Mouse (Mus musculus): ENCODE data around the gene Megf9.
A peak's percentile ranks its signal among the peaks of the same experiment; 100 is the strongest.

Gene Megf9

DNA sequence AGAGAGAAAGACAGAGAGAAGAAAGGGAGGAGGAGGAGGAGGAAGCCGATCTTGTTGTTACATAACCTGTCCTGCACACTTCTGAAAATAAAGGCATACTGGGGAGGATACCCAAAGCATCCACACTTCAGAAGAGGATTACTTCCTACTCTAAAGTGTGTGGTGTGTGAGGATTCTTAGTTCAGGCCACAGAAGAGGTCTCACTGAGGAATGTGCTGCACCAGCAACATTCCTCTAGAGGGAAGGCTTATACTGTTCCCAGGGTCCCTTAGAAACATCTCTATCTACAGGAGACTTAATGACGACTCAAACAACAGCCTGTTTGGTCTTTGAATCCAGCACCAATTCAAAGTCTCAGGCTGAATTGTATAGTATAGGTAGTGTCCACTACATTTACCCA, 114.6 kb downstream of the Megf9 start:
- DNase-seq (ENCODE audit: low spot score): no peak

DNA sequence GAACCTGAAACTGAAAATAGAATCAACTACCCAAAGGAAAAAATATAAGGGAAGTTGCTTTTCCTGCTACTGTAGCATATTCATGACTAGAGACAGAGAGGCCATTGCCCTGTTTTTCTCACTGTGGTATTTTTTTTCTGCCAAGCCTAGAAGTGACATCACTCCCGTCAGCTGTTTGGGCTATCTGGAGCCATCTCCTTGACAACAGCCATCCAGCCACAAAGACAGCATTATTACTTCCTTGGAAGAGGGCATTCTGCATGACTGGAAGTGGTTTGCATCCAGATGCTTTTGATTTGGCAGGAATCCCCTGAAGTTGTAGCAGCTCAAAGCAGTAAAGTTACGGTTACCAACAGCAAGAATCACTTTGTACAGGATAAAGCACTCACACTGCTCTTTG, 122.7 kb downstream of the Megf9 start:
- peak; percentile 66 for DNase-seq (ENCODE audit: low spot score)

DNA sequence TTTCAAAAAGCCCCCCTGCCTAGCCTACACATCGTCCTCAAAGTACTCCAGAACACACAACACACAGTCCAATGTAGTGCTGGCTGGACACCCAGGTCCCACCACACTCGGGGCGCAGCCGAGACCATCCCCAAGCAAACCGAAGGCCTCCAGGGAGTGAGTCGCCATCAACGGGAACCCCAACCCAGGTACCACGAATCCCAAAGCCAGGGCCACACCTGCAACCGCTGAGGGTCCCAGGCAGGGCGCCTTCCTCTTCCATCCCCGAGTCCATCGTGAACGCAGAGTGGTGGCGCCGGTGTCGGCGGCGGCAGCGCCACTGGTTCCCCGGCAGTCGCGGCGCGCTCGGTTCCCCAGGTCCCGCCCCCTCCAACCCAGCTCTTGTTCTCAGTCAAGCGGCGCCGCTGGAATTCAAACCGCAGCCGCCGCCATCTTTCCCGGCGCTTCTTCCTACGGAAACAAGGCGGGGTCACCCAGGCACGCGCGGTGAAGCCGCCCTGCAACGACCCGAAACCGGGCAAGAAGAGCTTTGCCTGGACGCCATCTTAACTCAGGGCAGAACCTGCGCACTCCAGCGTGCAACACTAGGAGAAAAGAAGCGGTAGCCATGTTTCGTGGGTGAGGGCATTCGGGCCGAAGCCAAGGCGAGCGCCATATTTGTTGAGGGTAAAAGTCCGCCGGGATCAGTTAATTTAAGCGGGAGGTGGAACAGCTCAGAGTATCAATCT, 124.6 kb downstream of the Megf9 start, which contains the start of gene Cdk5rap2:
Gene Cdk5rap2 (minus strand): TSS at position 450 of the 728 bp plus-strand sequence.
- DNase-seq (ENCODE audit: low spot score): peak; percentile 98

DNA sequence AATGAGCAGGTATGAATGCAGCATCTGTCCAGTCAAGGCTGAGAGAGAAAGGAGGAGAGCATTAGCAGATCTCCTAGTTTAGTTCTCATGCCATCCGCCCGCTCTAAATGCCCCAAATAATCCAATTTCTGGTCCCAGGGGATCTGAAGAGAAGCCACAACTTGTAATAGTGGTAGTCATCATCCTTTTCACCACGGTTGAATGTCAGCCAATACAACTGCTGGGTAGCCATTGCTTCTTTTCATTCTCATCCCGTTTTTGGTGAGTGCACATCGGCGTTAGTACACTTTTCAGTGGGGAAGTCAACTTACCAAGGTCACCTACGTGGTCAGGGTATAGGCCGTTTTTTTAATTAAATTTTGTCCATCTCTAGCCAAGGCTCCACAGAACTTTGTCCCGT, 125.3 kb downstream of the Megf9 start:
- no peak for DNase-seq (ENCODE audit: low spot score)

DNA sequence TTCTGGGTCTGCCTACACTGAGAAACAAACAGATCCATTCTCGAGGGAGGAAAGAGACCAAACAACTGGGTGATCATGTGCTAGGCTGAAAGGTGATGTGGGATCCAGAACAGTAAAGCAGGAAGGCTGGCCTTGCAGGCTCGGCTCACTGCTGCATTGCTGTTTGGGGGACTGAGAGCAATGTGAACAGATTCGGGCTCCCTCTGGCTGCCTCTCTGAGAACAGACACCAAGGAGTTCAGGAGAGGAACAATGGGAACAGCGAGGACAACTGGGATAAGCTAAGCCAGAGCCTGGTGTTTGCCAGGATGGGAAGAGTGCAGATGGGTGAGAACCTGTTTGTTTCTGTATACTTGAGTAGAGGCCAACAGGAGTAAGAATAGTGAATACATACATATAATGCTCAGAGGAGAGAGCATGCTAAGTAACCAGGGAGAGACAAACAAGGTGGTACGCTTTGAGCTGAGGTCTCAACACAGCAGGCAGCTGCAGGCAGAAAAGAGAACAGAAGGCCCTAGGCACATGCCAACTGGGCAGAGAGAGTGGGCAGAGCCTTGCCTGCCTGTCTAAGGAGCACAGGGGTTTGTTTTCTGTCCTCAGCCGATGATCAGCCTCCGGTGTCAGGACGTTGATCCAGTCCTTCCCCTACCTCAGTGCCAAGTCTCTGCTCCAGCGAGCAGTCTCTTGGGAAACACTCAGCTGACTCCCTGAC, 132.5 kb downstream of the Megf9 start:
- DNase-seq (ENCODE audit: low spot score): peak; percentile 83

DNA sequence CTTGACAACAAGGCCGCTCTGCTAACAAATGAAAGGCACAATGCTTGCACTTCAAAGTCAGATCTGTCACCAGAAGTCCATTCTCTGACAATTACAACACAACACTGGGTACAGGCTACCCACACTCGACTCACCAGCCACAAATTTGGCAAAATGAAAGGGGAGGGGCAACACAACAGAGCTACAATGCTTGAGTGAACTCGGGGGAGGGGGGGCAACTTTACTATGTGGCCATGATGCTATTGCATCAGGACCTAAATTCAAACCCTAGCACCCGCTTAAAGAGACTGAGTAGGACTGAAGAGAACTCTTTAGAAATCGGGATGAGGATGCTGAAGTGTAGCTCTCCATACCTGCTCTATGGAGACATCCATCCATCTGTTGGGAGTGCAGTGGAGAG, 135.3 kb downstream of the Megf9 start:
- DNase-seq (ENCODE audit: low spot score): no peak

DNA sequence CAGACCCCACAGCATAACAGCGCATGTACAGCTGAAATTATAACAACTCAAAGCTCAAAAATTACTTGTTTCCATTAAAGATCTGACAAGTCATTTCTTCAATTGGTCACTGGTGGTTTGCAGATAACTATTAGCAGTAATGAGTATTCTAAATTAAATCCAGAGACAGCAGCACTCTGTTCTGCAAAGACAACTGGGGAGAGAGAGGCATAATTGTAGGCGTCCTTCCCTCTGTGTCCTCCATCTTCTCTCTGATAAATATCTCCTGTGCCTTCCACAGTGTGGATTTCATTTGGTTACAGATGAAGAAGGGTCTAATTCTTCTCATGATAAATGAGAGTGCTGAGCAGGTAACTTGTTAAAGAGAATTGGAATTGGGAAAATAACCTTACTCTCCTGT, 135.7 kb downstream of the Megf9 start:
- no peak for DNase-seq (ENCODE audit: low spot score)

DNA sequence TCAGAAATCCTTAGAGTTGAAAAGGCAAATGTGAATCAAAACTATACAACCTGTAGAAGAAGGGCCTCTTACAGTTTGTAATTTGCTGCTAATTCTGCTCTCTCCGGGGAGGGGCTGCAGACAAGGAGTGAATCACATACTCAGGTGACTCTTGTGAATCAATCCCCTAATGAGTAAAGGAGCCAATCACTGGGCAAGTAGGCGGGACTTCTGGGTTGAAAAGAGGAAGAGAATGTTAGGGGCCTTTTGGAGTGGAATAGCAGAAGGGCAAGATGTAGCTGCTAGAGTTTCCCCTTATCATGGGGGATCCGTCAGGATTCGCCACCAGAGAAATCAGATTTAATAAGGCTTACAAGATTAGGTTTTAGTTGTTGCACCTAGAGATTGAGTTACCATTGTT, 136.7 kb downstream of the Megf9 start:
- DNase-seq (ENCODE audit: low spot score): no peak

DNA sequence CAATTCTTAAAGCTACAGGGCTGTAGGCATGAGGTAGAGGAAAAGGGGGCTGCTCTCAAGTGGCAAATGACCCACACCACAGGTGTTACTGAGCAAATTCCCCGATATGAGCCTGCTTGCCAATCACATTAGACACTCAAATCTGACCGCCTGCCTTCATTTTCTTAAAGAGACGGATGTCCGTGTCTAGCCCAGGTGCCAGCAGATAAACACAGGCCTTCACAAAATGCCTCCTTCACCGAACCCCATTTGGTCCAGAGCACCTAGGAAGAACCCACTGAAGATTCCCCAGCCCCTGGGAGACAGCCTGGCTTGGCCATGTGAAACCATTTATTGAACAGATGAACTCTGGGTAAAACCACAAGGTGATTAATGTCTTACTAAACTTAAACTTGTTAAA, 138.1 kb downstream of the Megf9 start:
- DNase-seq (ENCODE audit: low spot score): no peak

DNA sequence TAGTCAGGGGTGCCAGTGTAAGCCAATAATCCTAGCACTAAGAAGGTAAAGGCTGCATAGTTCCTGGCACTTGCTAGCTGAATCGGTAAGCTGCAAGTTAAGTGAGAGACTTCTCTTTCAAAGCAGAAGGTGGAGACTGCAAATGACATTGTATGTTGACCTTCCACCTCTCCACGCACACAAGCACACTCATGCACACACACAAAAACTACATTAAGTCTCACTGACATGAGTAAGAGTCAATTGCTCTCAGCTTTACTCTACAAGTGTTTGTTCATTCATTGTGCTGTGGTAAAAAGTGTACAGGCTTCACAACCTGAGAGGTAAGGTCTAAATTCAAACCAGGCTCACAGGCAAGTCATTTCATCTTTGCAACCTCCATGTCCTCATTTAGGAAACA, 140.1 kb downstream of the Megf9 start:
- no peak for DNase-seq (ENCODE audit: low spot score)

DNA sequence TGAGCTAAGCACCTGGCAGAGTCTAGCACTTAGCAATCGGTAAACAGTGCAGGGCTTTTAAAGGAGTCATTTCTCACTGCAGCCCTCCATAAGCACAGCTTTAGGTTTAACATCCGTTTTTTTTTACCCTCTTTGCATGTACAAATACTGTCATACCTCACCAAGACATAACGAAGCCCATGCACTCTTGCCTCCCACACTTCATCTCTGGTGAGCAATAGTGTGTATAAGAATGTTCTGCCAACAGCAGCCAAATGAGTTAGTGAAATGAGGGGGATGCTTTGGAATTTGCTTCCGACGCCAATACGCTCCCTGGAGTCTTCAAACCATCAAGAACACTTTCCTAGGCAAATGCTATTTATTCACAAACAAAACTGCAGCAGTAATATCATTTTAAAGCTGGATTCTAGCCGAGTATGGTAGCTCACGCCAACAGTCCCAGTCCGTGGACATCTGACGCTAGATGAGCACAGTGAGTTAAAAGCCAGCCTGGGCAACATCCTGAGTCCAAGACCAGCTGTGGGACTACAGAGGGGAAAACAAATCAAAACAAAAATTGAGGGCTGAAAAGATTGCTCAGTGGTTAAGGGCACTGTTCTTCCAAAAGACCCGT, 142.9 kb downstream of the Megf9 start:
- no peak for DNase-seq (ENCODE audit: low spot score)

DNA sequence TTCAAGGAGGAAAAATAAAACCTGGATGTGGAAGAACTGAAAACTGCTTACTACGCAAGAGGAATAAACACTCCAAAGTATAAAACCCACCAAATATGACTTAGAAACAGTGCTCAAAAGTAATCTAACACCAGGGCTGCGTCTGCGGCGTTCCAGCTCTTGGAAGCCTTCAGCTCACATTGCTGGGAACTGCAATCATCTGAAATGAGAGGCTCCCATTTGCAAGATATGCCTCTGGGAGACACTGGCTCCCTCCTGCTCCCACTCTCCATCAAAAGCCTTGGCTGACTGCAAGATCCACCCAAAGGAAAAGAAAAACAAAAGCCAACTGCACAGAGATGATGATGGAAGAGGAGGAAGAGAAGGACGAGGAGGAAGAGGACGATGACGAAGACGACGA, 143.7 kb downstream of the Megf9 start:
- no peak for DNase-seq (ENCODE audit: low spot score)

DNA sequence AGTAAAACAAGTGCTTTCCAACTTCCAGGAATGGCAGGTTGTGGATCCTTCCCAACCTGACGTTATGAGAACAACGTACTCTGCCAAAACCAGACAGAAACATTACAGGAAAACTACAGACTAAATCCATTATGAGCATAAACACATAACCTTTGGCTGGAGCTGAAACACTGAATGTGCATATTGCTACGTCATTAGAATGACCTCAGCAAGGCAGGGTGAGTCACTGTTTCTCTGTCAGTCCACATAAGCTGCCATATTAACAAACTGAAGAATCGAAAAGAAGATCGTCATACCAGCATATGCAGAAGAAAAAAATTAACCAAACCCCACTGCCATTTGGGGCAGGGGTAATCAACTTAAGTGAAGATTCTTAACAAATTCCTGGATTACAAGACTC, 148.6 kb downstream of the Megf9 start:
- DNase-seq (ENCODE audit: low spot score): no peak

DNA sequence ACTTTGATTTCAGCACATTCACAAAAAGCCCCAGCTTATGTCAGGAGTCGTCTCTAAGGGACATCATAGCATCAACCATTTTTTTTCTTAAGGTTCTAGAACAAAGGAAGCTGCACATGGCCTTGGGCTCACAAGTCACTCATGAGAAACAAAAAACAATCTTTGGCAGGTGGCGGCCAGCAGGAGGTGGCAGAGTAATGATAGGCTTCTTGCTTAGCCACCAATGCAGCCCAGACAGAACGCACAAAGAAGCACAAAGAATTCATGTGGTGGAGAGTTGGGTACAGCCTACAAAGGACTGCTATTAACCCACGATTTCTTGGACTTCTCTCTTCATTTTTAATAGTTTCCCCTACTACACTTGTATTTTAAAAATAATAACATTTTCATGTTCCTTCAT, 157.4 kb downstream of the Megf9 start:
- DNase-seq (ENCODE audit: low spot score): no peak

Measured in layer of hippocampus, adult 11-12 months (tissue).